Mouse (Mus musculus): ENCODE measurements around the gene Crtc2. TPM values are rescaled to one million over a fixed set of nuclear protein-coding genes. Genes with fewer than 3 reads are reported as not detected.
"Not testable (repeated sequence)": the region's sequence is repeated elsewhere in the genome, so short reads cannot be mapped to it uniquely, and the experiment has no call there.

Crtc2 gene
- polyA plus RNA-seq, 1 experiment from 2014 or later = 17.5 TPM

DNA sequence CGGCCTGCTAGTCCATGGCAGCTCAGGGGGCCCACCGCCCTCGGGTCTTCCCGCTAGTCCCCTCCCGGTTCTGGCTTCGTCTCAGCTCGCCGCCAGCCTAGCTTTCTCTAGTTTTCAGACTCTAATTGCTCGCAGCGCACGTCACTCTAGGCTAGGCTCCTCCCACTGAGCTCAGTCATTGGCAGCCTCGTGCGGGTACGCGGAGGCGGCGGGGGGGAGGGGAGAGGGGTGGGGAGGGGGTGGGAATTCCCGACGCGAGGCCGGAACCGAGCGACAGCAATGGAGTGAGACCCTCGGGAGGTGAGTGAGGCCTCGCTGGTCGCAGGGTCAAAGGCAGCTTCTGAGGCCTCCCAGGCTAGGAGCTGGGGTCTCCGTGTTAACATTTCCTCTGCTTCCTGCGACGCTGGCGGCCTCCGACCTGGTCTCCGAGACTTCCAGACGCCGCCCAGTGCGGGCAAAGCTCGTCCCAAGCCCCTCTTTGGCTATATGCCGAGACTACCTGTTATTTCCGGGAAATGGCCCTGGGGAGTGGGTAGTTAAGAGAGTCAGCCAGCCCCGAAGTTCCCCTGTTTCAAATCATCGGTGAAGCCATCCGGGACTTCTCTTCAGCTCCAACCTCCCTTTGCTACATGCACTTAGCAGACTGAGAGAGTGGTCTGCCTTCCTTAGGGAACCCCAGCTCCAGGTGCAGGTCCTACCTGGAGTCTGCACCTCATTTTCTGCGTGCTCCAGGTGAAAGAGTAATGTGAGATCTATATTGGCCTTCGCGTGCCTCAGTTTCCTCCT is 5.8 kb upstream of the Crtc2 start, which contains the start of gene Slc39a1:
Gene Slc39a1 (plus strand): TSS at position 213 of the 786 bp plus-strand sequence.
- H3K4me1 ChIP-seq (replicated peaks; ENCODE audit: control insufficient read depth, insufficient read depth, low read length) = peaks cover 13% of the 10 kb centered on the region
- ATAC-seq (replicated peaks; ENCODE audit: low FRiP score, low TSS enrichment, low read depth) (peak; percentile 90), DNase-seq (ENCODE audit: low spot score) (peak; percentile 93)
- no peaks in the 10 kb centered on the region for H3K9me3 ChIP-seq (ENCODE audit: control insufficient read depth, low read length)
- H3K27me3 ChIP-seq (replicated peaks; ENCODE audit: control insufficient read depth, insufficient read depth, low read length) = no peaks in the 10 kb centered on the region
- peak within 1 kb of the TSS; percentile 81 for H3K9ac ChIP-seq (ENCODE audit: low read length)
- peak within 1 kb of the TSS; percentile 95 for H3K27ac ChIP-seq (ENCODE audit: low read depth)
- H3K36me3 ChIP-seq (ENCODE audit: control insufficient read depth, insufficient read depth, low read length) = peaks cover 19% of the 10 kb centered on the region
- WGBS = under 1% methylated on average over 44 of the region's 44 CpGs
- H3K4me2 ChIP-seq (ENCODE audit: low read length) = peak within 1 kb of the TSS; percentile 93
- H3K4me3 ChIP-seq (ENCODE audit: low read depth, low read length) = peak within 1 kb of the TSS; percentile 79

DNA sequence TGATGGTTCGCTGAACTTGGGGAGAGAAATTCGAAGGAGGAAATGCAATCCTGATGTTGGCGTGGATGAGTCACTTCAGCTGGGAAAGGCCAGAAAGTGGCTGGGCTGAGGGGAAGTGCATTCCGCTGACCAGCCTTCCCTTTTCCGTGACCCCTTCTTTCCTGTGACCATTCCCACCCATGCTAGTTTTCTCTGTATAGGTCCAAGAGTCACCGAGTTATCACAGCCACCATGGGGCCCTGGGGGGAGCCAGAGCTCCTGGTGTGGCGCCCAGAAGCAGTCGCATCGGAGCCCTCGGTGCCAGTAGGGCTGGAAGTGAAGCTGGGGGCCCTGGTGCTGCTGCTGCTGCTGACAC is 5.2 kb upstream of the Crtc2 start:
- ATAC-seq (replicated peaks; ENCODE audit: low FRiP score, low TSS enrichment, low read depth) (no peak), DNase-seq (ENCODE audit: low spot score) (no peak)
- Histone ChIP-seq H3K9ac (ENCODE audit: low read length) (peak overlapping the region; percentile 81), H3K36me3 (ENCODE audit: control insufficient read depth, insufficient read depth, low read length) (peaks cover 19% of the 10 kb centered on the region), H3K4me2 (ENCODE audit: low read length) (peak overlapping the region; percentile 93), H3K4me3 (ENCODE audit: low read depth, low read length) (peak overlapping the region; percentile 79), H3K27ac (ENCODE audit: low read depth) (peak overlapping the region; percentile 95), H3K4me1 (replicated peaks; ENCODE audit: control insufficient read depth, insufficient read depth, low read length) (peaks cover 10% of the 10 kb centered on the region), H3K27me3 (replicated peaks; ENCODE audit: control insufficient read depth, insufficient read depth, low read length) (no peaks in the 10 kb centered on the region), H3K9me3 (ENCODE audit: control insufficient read depth, low read length) (no peaks in the 10 kb centered on the region)
- WGBS = 3% methylated on average over 10 of the region's 10 CpGs

DNA sequence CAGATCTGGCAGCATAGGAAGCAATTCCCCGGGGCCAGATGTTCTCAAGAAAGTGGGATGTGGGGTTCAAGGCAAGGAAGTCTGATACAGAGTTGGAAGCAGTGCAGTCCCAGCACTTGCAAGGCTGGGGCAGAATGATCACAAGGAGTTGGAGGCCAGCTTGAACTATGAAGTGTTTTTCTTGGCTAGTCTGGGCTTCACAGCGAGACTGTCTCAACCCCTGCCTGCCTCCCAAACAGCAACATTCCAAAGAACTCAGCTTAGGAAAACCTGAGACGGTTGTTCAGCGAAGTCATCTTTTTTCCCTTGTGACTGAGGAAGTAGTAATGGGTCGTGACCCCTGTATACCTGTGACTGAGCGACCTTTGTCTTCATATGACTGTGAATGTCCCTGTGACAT is 3.2 kb upstream of the Crtc2 start:
- no peaks in the 10 kb centered on the region for H3K9me3 ChIP-seq (ENCODE audit: control insufficient read depth, low read length)
- WGBS = 86% methylated on average over 6 of the region's 6 CpGs
- H3K9ac ChIP-seq (ENCODE audit: low read length) = no peak overlapping the region
- H3K4me1 ChIP-seq (replicated peaks; ENCODE audit: control insufficient read depth, insufficient read depth, low read length) = peaks cover 16% of the 10 kb centered on the region
- DNase-seq (ENCODE audit: low spot score) (no peak), ATAC-seq (replicated peaks; ENCODE audit: low FRiP score, low TSS enrichment, low read depth) (no peak)
- peaks cover 19% of the 10 kb centered on the region for H3K36me3 ChIP-seq (ENCODE audit: control insufficient read depth, insufficient read depth, low read length)
- H3K27me3 ChIP-seq (replicated peaks; ENCODE audit: control insufficient read depth, insufficient read depth, low read length) = no peaks in the 10 kb centered on the region
- H3K27ac ChIP-seq (ENCODE audit: low read depth) = no peak overlapping the region
- H3K4me3 ChIP-seq (ENCODE audit: low read depth, low read length) = no peak overlapping the region
- H3K4me2 ChIP-seq (ENCODE audit: low read length) = no peak overlapping the region

DNA sequence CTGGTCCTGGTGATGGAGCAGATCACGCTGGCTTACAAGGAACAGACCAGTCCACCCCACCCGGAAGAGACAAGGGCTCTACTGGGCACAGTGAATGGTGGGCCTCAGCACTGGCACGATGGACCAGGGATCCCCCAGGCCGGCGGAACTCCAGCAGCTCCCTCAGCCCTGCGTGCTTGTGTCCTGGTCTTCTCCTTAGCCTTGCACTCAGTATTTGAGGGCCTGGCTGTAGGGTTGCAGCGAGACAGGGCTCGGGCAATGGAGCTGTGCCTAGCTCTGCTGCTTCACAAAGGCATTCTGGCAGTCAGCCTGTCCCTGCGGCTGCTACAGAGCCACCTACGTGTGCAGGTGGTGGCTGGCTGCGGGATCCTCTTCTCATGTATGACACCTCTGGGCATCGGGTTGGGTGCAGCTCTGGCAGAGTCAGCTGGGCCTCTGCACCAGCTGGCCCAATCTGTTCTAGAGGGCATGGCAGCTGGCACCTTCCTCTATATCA is 2.2 kb upstream of the Crtc2 start:
- not testable (repeated sequence) for ATAC-seq (replicated peaks; ENCODE audit: low FRiP score, low TSS enrichment, low read depth); H3K4me3 ChIP-seq (ENCODE audit: low read depth, low read length); H3K4me2 ChIP-seq (ENCODE audit: low read length); DNase-seq (ENCODE audit: low spot score); H3K27ac ChIP-seq (ENCODE audit: low read depth); H3K9ac ChIP-seq (ENCODE audit: low read length); H3K27me3 ChIP-seq (replicated peaks; ENCODE audit: control insufficient read depth, insufficient read depth, low read length); H3K9me3 ChIP-seq (ENCODE audit: control insufficient read depth, low read length)
- Histone ChIP-seq H3K4me1 (replicated peaks; ENCODE audit: control insufficient read depth, insufficient read depth, low read length) (peaks cover 16% of the 10 kb centered on the region), H3K36me3 (ENCODE audit: control insufficient read depth, insufficient read depth, low read length) (peaks cover 19% of the 10 kb centered on the region)
- 92% methylated on average over 10 of the region's 12 CpGs for WGBS

DNA sequence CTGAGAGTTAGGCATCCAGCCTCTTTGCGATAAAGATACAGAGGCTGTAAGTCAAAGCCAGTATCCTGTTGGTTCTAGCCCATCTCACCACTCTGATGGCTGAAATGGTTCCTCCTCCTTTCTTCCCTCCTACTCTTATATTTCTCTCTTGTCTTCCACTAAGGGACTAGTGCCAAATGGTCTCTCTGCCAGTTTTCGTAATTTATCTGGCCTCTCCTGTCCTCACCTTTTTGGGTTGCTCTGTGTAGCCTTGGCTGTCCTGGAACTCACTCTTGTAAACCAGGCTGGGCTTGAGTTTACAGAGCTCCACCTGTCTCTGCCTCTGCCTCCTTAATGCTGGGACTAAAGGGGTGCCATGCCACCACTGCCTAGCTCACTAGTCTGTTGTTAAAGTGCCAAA is 1.3 kb upstream of the Crtc2 start:
- WGBS = 88% methylated on average over 2 of the region's 2 CpGs
- H3K27me3 ChIP-seq (replicated peaks; ENCODE audit: control insufficient read depth, insufficient read depth, low read length); H3K4me2 ChIP-seq (ENCODE audit: low read length); H3K9ac ChIP-seq (ENCODE audit: low read length); ATAC-seq (replicated peaks; ENCODE audit: low FRiP score, low TSS enrichment, low read depth); DNase-seq (ENCODE audit: low spot score); H3K9me3 ChIP-seq (ENCODE audit: control insufficient read depth, low read length); H3K27ac ChIP-seq (ENCODE audit: low read depth); H3K4me3 ChIP-seq (ENCODE audit: low read depth, low read length): not testable (repeated sequence)
- Histone ChIP-seq H3K36me3 (ENCODE audit: control insufficient read depth, insufficient read depth, low read length) (peaks cover 26% of the 10 kb centered on the region), H3K4me1 (replicated peaks; ENCODE audit: control insufficient read depth, insufficient read depth, low read length) (peaks cover 13% of the 10 kb centered on the region)

DNA sequence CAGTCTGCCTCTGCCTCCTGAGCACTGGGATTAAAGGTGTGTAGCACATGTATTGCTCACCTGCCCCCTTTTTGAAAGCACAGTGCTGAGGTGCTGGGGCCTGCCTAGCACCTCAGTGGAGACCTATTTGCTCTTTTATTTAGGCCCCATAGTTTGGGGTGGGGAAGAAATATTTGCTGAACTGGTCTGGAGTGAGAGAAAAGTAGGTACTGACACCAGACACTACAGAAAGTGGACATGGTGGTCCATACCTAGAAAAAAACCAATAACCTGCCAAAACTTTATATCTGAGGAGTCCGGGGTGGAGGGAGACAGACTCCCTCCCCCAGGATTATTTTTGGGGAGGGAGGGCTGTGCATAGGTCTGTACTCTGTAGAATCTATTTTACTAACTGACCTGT is 789 bp upstream of the Crtc2 start:
- not testable (repeated sequence) for ATAC-seq (replicated peaks; ENCODE audit: low FRiP score, low TSS enrichment, low read depth); H3K9ac ChIP-seq (ENCODE audit: low read length); H3K4me3 ChIP-seq (ENCODE audit: low read depth, low read length); DNase-seq (ENCODE audit: low spot score); H3K9me3 ChIP-seq (ENCODE audit: control insufficient read depth, low read length); H3K27ac ChIP-seq (ENCODE audit: low read depth); H3K27me3 ChIP-seq (replicated peaks; ENCODE audit: control insufficient read depth, insufficient read depth, low read length)
- Histone ChIP-seq H3K4me2 (ENCODE audit: low read length) (peak overlapping the region; percentile 91; the same call in 1 of the 2 replicates), H3K36me3 (ENCODE audit: control insufficient read depth, insufficient read depth, low read length) (peaks cover 31% of the 10 kb centered on the region), H3K4me1 (replicated peaks; ENCODE audit: control insufficient read depth, insufficient read depth, low read length) (peaks cover 12% of the 10 kb centered on the region)
- WGBS = 91% methylated on average over 1 of the region's 1 CpGs

DNA sequence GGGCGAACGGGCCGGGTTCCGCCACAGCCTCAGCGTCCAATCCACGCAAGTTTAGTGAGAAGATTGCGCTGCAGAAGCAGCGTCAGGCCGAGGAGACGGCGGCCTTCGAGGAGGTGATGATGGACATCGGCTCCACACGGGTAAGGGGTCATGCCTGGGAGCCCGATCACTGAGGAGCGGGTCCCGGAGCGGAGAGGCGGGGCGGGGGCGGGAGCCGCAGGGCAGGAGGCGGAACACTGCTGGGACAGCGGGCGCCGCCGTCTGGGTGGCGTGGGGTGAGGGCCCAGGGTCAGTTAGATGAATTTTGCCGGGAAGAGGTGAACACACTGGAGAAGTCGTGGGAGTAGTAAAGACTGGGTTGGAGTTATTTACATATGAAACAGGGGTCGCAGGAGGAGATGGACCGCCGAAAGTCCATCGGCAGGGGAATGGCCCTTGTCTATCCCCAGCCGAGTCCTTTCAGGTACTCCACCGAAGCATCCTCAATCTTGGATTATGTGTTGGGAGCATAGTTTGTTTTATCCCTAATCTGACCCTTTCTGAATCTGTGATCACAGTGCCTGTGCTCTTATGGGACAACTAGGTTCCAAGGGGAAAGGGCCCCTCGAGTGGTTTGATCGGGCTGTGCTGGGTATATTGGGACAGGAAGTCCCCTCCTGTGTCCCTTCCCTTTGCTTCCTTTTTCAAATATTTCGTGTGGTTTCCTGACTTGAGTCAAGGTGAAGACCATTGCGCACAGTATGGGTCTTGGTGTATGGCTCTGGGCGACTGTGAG is 643 bp downstream of the Crtc2 start:
- Histone ChIP-seq H3K9ac (ENCODE audit: low read length) (peak overlapping the region; percentile 88), H3K4me2 (ENCODE audit: low read length) (peak overlapping the region; percentile 91), H3K27me3 (replicated peaks; ENCODE audit: control insufficient read depth, insufficient read depth, low read length) (no peaks in the 10 kb centered on the region), H3K9me3 (ENCODE audit: control insufficient read depth, low read length) (no peaks in the 10 kb centered on the region), H3K36me3 (ENCODE audit: control insufficient read depth, insufficient read depth, low read length) (peaks cover 40% of the 10 kb centered on the region), H3K4me1 (replicated peaks; ENCODE audit: control insufficient read depth, insufficient read depth, low read length) (peaks cover 8% of the 10 kb centered on the region), H3K27ac (ENCODE audit: low read depth) (peak overlapping the region; percentile 84), H3K4me3 (ENCODE audit: low read depth, low read length) (peak overlapping the region; percentile 93)
- DNase-seq (ENCODE audit: low spot score) (peak; percentile 69), ATAC-seq (replicated peaks; ENCODE audit: low FRiP score, low TSS enrichment, low read depth) (peak; percentile 66)
- under 1% methylated on average over 41 of the region's 41 CpGs for WGBS

DNA sequence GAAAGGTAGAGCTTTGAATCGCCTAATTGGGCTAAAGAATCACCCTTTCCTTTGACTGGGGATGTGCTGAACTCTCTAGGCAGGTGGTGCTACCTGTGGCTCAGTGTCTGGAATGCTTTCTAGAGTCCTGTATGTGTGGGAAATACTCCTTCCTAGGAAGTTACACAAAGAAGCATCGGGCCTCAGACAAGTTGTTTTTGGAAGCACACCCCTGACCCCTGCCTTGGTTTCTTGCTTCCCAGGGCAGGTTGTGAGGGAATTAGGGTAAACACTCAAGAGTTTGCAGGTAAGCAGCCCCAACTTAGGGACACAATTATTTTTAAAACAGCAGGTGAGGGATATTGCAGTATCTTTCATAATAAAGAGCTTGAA is 1.2 kb downstream of the Crtc2 start:
- 18% methylated on average over 2 of the region's 2 CpGs for WGBS
- Histone ChIP-seq H3K4me1 (replicated peaks; ENCODE audit: control insufficient read depth, insufficient read depth, low read length) (peaks cover 8% of the 10 kb centered on the region), H3K9me3 (ENCODE audit: control insufficient read depth, low read length) (no peaks in the 10 kb centered on the region), H3K36me3 (ENCODE audit: control insufficient read depth, insufficient read depth, low read length) (peaks cover 45% of the 10 kb centered on the region), H3K4me3 (ENCODE audit: low read depth, low read length) (peak overlapping the region; percentile 93), H3K4me2 (ENCODE audit: low read length) (peak overlapping the region; percentile 91), H3K27me3 (replicated peaks; ENCODE audit: control insufficient read depth, insufficient read depth, low read length) (no peaks in the 10 kb centered on the region), H3K27ac (ENCODE audit: low read depth) (no peak overlapping the region), H3K9ac (ENCODE audit: low read length) (peak overlapping the region; percentile 88)
- ATAC-seq (replicated peaks; ENCODE audit: low FRiP score, low TSS enrichment, low read depth) = no peak
- no peak for DNase-seq (ENCODE audit: low spot score)
